Mouse (Mus musculus) urinary bladder, postnatal 4 days (tissue): ENCODE results near the gene Nmt1.

ENCODE experiments used
- DNase-seq, 2 experiments: peaks; one replicate each; pipeline ENCODE4 v3.0.0; 2021 to 2022; ENCODE audit warnings: low spot score in 2 of 2

The Nmt1 gene

DNA sequence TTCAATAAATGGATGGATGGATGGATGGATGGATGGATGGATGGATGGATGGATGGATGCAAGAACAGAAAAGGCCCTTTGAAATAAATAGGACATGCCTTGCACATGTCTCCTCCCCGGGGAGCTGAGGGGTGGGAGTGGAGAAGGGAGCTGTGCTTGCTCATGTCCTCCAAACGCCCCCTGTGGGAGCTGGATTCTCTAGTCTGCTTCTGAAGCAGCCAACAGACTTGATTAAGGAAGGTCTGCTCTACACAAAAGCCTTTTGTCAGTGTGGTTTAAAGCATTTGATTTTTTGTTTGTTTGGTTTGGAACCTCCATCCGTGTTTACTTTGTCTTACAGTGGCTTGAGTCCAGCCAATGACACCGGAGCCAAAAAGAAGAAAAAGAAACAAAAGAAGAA lies 14.8 kb downstream of the Nmt1 start:
- no peak for DNase-seq

DNA sequence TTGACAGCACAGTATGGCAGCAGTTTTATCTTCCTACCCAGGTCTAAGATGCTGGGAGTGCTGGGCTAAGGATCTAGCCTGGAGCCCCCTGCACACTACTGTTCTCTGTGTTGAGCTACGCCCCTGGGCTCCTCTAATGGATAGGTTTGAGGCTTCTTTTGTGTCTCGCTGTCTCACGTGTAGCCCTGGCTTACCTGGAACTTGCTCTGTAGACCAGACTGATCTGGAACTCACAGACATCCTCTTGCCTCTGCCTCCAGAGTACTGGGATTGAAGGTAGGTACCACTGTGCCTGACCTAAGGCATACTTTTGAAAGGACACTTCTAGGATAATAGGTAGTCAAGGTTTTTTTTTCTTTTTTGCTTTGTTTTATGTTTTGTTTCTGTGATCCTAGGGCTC lies 16.0 kb downstream of the Nmt1 start:
- no peak for DNase-seq

- DNase-seq, result no peak
Measured at GRCm38 (mm10) chr11:103046286-103046685, 18.3 kb downstream of the Nmt1 start.

DNA sequence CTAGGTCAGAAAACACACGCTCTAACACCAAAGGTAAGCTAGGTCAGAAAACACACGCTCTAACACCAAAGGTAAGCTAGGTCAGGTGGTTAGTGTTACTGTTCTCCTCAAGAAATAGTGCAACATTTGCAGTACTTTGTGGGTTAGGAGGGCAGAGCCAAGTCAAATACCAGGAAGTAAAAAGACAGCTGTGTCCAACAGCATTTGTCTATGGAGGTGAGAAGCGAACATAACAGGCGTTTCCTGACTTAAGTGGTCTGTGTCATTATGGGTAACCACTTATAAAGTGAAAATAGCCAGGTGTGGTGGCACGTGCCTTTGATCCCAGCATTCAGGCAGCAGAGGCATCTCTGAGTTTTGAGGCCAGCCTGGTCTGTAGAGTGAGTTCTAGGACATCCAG lies 21.6 kb downstream of the Nmt1 start:
- DNase-seq, result no peak

GRCm38 (mm10) chr11:103050153-103050552 lies 22.2 kb downstream of the Nmt1 start:
- DNase-seq, result no peak

DNA sequence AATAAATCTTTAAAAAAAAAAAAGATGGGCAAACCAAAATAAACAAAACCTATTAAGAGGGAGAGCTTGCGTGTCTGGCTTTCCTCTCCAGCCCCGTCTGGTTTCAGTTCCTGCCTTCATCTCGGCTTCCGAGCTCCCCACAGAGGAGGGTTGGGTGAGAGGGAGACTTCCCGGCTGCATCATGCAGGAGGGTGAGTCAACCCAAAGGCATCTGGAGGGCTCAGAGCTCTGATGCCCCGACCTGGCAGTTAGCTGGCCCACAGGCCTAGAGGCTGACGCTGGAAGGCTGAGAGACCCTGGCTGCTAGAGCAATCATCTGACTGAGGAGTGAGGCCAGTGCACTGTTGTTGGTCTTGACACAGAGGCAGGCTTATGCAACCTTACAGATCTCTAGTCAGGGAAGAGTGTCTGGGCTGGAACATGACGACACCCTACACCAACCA lies 23.3 kb downstream of the Nmt1 start:
- DNase-seq, result peak in 1 of 2 experiments; percentile 45

- DNase-seq, result no peak
Measured at GRCm38 (mm10) chr11:103052078-103052477, 24.1 kb downstream of the Nmt1 start.

DNA sequence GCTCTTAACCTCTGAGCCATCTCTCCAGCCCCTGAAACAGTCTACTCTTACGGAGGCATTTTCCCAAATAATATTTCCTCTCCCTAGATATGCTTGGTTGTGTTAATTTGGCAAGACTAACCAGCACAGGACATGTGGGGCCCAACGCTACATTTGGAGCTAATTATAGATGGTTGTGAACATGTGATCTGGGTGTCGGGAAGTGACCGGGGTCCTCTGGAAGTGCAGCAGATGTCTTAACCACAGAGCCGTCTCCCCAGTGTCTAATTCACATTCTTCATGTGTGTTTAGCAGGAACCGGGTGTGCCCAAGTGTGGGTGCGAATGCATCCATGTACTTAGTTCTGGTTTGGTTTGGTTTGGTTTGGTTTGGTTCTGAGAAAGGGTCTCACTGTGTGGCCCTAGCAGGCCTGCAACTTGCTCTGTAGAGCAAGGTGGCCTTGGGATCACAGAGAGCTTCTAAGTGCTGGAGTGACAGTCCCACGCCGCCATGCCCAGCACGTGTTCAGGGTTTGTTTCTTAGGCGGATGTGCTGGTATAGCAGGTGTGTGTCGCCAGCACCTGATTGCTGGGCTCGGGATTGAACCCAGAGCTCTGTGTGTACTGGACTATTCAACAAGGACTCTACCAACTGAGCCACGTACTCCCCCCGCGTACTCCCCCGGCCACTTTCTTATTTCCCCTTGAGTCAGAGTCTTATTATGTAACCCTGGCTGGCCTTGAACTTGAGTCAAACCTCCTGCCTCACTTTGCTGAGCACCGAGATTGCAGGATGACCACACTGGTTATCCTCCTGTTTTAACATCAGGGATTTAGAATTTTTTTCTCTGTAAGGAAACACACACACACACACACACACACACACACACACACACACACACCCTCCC lies 25.4 kb downstream of the Nmt1 start:
- DNase-seq, result no peak

DNA sequence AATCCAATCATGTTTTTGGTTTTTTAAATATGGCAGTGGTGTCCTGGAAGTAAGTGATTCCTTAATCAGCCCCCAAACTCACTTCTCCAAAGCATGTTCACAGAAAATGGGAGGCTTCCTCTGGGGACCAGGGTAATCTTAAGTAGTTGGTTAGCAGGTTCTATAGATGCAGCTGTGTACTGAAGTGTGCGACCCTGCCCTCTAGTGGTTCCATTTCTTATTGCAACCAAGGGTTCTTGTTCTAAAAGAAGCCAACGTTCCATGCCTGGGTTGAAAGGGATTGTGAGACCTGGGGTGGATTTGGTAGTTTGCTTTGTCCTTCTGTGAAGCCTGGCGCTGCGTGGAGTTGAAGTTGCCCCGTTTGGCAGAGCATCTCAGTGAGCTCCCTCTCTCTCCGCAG lies 26.8 kb downstream of the Nmt1 start:
- DNase-seq, result peak; percentile 54 to 74

- no peak for DNase-seq
Measured at GRCm38 (mm10) chr11:103056636-103057035, 28.6 kb downstream of the Nmt1 start.

DNA sequence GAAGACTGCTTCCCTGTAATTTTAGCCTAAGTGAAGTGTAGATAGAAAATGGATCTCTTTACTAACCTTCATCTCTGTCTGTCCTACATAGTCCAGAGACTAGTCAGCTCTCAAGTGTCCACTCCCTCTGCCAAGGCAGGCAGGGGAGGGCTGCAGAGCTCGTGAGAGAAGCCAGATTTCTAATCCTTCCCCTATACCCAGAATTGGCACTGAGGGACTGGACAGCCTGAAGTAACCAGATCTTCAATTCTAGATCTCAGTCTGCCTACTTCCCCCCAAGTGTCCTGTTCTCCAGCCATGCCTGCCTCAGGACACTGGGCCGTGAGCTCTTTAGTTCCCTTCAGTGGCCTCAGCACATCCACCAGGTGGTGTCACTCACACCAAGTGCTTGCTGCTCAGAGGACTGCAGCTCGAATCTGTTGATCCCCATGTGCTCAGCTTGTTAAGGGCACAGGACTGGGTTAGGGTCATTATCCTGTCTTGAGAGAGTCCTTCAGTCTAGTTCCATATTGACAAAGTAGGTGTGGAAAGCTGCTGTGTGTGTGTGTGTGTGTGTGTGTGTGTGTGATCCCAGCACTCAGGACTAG lies 30.6 kb downstream of the Nmt1 start:
- no peak for DNase-seq

DNA sequence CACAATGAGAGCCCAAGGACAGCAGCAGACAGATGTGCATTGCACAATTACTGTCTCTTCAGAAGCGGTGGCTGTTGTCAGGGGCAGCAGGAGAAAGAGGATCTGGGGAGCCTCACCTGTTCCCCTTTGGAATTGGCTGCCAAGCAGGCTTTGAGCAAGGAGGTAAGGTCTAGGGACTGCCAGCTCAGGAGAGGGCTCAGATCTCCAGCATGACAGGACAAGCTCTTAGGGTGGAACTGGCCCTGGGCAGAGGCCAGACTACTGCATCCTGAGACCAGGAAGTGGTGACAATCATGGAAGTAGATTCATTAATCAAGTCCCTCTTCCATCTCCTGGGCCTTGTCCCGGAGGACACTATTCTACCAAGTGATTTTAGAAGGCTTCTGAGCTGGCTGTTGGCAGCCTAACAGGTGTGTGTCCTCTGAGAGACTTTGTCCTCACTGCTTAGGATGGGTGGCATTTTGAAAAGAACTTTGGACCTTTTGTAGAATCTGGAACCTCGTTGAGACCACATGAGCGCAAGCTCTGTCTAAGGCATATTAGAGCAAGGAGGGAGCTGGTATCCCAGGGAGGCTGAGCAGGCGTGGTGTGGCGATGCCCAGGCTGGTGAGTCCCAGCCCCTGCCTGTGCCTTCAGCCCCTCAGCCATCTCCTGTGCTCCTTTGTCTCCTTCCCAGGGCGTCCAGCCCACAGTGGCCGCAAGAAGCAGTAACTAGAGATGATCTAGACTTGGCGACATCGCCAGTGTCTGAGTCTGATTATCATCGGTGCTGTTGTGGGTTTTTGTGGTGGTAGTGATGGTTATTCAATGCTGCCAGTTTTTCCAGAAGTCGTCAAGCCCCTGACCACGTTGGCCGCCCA lies 38.4 kb downstream of the Nmt1 start:
- DNase-seq, result no peak

GRCm38 (mm10) chr11:103067051-103067361 lies 39.0 kb downstream of the Nmt1 start:
- no peak for DNase-seq

DNA sequence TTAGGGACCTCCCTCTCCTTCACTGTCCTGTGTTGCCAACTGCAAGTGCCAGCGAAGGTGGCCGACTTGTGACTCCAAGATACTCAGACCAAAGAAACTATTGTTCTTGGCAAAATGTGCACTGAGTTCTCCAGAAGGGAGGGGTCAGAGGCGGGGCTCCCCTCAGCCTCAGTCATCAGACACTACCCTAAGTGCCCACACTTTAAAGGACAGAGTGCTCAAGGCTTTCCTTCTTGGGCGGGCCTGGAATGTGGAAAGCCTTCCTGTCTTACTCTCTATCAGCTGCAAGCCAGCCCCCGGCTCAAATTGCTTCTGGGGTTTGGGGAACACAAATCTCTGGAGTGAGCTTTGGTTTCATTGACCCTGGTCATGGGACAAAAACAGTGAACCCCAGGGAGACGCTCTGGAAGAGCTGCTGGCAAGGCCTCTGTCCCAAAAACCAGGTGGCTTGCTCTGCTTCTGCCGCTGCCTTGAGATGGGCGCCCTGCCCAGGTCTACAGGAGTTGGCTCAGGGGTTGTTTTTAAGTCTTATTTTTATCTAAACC lies 39.5 kb downstream of the Nmt1 start:
- DNase-seq, result peak in 1 of 2 experiments; percentile 58

GRCm38 (mm10) chr11:103068272-103068671 lies 40.3 kb downstream of the Nmt1 start:
- no peak for DNase-seq

DNA sequence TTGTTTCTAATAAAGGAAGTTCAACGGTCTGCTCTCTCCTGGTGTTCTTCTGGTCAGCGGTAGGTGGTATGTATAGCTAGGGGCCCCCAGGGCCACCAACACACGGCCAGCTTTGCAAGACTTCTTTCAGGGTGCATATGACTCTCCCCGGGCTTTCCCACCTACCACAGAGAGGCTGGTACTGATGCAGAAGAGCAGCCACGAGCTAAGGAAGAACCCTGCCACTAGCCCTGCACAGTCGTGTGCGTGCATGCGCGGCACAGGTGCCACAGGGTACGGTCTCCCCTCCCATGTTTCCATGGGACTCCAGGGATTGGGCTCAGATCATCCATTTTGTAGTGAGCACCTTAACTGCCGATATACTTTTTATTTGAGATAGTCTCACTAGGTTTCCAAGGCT lies 40.9 kb downstream of the Nmt1 start:
- peak in 1 of 2 experiments; percentile 51 for DNase-seq

DNA sequence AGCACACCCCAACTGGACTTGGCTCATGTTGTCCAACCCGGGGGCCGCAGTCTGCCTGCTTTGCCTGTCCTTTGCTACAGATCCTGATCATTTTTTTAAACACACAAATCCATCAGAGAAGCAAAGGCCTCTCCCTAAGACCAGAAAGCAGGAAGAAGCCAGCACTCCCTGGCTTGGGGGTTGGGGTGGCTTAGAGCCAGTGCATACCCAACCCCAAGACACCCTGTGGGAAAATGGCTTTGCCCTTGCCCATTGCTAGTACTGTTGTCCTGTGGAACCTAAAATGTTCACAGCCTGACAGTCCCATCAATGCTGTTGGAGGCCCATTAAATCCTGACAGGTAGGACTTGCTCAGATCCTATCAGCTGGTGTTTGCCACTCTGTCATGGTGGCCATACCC lies 41.7 kb downstream of the Nmt1 start:
- DNase-seq, result peak in 1 of 2 experiments; percentile 47

DNA sequence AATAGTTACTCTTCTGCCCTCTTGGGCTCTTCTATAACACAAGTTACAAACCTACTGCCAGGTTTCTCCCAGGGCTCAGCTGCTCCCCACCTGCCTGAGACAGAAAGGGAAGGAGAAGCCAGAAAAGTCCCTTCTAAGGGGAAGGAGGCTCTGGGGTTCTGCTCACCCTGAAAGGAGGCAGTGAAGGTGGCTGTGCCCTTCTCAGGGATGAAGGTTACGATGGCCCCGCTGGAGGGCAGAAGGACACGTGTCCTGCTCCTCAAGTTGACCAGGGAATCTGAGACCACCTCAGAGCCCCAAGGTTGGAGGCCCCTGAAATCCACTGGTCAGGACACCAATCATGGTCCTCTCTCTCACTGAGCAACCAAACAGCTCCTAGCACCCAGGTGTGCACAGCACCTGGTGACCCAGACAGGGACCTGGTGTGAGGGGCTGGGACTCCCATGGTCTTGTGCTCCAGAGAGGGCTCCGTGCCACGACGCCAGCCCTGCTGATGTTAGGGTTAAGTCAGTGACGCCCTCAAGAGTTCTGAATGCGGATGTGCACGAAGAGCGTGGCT lies 42.4 kb downstream of the Nmt1 start:
- DNase-seq, result peak in 1 of 2 experiments; percentile 56

GRCm38 (mm10) chr11:103073671-103074070 lies 45.7 kb downstream of the Nmt1 start:
- DNase-seq, result no peak

GRCm38 (mm10) chr11:103074121-103074650 lies 46.2 kb downstream of the Nmt1 start:
- no peak for DNase-seq

DNA sequence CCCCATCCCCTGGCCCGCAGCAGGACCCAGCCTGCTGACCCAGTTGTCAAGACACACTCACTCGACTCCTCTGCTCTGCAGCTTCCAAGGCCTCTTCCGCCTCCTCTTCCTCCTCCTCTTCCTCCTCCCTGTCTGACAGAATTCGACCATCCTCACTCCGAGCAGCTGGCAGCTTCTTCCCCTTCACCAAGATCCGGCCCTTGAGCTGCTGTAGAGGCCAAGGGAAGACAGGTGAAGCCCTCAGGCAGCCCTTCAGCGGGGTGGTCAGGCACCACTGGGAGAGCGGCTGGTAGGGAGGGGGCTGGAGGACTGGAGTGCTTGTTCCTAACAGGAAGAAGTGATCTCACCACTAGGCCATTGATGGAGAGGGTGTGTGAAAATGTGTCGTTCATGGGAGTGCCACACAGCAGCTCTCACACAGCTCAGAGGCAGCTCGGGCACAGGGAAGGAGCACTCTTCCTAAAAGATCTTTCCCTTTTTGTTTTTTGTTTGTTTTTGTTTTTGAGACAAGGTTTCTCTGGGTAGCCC lies 46.9 kb downstream of the Nmt1 start:
- no peak for DNase-seq
